Mouse (Mus musculus) urinary bladder, postnatal 25 days (tissue): ENCODE measurements around the gene Ntmt1.

Experiments
- DNase-seq: peaks from one replicate; pipeline ENCODE4 v3.0.0; 2022; ENCODE audit warnings: low spot score

Gene Ntmt1

DNA sequence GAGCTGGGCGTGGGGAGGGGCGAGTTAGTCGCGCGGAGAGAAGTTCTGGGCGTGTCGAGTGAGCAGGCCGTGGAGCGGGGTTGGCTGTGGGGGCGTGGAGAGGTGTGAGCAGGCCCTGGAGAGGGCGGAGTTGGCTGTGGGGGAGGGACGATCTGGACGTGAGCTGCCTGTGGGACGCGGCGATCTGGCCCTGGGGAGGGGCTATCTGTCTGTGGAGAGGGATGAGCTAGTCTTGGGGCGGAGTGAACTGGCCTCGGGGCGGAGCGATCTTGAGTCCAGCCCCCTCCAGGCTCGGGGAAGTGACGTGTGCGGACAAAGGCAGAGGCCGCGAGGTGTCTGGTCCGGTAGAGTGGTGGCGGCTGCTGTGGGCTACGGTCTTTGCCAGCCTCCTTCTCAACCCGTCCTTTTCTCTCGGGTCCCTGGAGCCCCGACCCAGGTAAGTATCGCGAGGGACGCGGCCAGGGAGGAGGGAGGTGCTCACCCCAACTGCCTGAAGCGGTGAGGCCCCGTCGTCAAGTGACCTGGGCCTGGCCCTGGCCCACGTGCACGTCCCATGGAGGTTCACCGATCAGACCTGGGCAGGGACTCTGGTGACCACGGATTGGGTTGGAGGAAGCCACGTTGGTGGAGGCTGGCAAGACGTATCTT, at the start of gene Ntmt1:
Gene Ntmt1, plus strand, starts transcription at position 179 of the 648 bp plus-strand sequence.
- DNase-seq = peak; percentile 98

DNA sequence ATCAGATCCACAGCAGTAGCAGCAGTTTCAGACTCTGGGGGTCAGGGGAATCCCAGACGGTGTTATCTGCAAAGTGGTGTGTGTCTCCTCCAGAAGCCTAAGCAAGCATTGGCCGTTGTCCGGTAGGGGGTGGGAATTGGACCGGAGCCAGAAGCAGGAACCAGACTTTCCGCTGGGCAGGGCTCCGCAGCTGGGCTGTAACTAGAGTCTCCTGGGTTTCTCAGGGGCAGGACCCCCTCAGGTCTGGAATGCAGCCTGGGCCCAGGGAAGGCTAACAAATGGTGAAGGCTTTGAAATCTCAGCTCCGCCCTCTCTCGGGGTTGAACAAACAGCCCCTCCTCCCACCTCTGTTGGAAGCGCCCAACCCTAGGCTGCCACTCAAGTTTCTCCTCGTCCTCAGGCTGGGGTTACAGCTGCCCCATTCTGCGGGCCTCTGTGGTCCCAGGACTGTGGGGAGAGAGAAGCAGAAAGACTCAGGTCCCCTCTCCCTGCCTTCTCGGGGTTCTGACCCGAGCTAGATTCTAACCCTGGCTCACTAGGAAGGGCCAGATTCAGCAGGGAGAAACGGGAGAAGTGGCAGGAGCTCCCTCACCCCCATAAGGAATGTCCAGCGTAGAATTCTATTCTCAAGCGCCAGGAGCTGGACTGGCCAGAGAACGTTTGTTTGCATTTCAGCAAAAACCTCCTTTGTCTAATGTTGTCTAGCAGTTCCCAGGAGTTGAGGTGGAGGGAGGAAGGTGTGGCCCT, 49.1 kb upstream of the Ntmt1 start:
- peak; percentile 81 for DNase-seq

DNA sequence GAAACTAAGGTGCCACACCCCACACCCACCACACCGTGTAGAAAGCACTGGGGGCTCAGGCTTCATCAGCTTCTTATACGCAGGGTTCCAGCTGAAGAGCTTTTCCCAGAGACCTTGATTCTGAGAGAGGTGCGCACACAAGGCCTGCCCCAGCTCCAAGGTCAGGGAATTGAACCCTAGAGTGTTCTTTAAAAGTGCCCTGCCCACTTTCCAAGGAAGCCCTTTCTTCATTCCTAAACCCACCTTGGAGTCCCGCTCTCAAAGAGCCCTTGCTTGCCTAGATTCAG, 48.6 kb upstream of the Ntmt1 start:
- no peak for DNase-seq

DNA sequence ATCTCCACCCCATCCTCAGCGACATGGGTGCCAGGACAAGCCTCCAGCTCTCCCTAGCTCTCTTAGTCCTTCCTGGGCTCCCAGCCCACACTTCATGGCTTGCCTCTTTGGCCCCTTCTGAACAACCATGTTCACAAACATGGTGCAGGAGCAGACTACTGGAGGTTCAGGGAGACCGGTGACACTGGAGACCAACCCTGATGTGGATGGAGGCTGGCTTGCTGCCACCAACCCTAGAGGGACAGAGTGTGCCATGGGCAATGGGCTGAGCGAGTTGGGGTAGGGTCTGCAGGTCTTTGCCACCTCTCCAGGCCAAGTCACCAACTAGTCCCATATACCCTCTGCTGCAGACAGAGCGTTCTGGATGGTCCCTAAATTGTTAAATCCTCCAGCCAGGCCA, 48.2 kb upstream of the Ntmt1 start:
- no peak for DNase-seq

DNA sequence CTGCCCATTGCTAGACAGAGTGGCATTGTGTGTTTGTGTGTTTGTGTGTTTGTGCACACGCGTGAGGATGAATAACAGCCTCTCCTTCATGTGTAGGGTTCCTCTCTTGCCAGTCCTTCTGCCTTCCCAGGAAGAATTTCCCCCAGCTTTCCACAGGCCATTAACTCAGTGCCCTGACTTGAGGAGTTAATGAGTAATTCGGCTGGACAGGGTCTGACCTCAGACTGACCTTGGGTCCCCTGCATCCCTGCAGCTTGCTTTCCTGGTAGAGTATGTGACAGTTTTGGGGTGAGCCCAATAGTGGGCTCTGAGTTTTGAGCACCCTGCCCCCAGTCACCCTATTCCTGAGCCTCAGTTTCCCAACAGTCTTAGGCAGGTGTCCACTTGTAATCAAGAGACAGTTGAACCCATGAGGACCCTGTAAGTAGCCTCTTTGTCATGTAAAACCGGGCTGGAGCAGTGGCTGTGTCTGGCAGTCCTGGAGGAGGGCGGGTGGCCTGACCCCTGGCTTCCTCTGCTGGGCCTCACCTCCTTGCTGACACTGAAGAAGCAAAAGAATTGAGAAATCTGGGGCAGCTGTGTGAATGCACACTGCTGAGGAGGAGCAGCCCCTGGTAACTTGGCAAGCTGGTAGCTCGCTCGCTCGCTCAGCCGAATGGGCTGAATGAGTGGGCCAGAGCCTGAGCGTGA, 47.6 kb upstream of the Ntmt1 start:
- no peak for DNase-seq

DNA sequence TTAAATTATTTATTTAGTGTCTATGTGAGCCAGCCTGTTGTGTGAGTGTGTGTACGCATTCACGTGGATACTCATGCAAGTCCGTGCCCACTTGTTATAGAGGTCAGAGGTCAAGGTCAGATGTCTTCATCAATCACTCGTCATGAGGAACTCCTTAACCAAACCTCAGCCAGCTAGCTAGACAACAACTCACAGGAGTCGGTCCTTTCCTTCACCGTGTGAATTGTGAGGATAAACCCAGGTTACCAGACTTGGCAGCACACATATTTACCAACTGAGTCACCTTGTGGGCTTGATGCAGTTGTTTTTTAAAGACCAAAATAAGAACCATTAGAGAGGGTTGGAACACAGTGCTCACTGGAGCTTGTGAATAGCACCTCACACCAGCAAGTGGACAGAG, 46.9 kb upstream of the Ntmt1 start:
- no peak for DNase-seq

DNA sequence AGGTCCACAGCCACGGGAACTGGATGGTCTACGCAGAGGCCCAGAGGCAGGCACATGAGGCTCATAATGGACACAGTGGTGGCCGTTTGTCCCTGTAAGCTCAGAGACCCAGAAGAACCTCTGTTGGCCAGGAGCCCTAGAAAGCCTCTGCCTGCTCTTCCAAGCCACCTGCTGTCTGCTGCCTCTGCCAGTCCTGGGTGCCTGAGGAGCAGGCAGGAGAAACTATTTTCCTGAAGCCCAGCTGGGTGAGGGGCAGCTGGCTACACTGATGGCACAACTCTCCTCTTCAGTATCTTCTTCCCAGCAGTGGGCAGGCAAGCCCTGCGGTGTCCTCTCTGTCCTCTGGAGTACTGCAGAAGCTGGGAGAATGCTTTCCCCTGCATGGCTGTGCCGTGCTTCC, 41.2 kb upstream of the Ntmt1 start:
- no peak for DNase-seq

DNA sequence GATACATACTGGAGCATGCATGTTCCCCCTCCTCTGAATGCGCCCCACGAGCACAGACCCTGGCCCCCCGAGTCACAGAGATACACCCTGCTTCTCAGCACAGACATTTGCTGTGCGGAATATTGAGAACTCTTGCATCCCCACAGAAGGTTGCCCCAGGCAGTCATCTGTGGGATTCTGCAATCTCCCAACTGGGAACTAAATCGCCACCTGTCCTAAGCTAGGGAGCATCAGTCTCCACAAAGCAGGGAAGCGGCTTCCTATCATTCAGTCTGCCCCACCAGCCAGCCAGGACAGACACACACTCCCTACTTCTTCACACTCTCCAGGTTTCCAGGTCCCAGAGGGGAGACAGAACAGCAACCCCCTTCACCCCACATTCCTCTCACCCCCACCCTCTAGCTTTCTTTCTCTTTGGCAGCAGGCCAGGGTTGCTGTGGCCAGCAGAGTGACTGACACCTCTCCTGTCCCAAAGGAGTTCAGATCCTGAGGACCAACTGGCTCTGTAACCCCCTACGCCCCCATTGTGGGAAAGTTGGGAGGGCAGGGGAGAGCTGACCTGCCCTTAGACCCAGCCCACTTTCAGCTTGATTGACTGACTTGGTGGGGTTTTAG, 39.9 kb upstream of the Ntmt1 start:
- DNase-seq = no peak

DNA sequence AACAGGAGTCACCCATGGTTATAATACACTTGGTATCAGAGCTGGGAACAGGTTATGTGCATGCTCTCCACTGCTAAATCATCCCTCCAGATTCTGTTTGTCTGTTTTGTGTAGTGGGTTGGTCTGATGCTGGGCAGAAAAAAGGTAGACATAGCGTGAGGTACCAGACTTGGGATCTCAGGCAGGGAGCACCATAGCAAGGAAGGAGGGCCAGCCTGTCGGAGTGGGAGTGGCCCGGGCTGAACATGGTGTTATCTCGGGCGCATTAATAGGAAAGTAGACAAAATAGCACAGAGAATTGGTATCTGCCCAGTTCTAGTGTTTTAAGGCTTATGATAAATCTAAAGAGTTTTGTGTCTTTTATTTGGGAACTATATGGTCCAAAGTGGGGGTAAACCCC, 39.1 kb upstream of the Ntmt1 start:
- DNase-seq = no peak

DNA sequence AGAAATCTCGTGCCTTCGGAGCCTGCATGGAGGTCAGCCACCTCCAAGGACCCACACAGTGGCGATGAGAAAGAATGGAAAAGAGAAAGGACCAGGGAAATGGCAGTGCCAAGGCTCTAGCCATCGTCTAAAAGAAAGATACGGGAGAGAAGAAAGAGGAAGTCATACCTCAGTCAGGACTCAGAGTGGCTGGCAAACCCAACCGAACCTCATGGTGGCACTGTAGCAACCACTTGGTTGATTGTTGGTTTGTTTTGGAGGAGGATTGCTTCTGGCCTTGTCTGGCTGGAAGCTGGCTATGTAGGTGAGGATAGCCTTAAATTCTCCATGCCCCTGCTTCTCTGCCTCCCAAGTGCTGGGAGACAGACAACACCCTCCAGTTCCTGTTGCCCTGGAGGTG, 38.4 kb upstream of the Ntmt1 start:
- no peak for DNase-seq

DNA sequence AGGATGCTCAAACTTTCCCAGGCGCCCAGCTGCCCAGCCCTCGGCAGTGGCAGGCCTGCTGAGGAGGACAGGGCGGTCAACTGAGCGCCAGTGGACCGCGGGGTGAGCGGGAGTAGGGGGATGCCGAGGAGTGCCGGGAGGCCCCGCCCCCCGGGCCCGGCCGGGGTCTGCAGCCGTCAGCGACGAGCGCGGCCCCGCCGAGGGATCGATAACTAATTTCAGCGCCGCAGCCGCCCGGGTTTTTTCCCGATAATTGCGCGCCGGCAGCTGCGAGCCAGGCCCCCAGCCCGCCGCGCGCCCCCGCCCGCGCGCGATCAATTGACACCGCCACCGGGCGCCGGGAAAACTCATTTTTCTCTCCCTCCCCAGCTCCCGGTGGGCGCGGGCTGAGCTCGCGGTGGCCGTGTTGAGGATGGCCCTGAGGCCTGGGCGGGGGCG, 36.2 kb upstream of the Ntmt1 start:
- DNase-seq = no peak

DNA sequence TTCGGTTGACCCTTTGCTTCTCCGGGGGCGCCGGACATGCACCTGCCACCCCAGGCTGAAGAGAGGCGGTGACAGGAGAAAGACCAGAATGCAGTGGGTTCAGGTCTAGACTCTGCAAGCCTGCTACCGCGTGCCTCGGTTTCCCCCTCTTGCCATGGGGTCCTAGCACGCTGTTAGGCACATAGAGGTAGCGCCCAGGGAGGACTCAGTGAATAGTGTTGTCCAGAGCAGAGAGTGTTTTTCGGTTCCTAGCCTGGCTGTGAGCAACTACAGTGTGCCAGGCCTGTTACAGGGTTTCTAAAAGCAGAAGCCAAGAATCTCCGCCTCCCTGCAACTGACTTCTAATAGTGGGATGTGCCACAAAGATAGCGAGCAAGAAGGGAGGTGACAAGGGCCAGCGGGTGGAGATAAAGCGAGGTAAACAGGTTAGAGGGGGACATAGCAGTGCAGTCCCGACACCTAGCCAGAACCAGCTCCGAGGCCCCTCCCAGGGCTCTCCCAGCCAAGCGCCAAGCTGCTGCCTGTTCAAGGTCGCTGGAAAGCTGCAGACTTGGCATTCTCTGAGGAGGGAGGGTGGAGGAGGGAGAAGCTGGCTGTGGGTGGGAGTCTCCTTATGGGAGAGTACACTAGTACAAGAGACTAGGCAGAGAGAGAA, 35.7 kb upstream of the Ntmt1 start:
- DNase-seq = no peak

DNA sequence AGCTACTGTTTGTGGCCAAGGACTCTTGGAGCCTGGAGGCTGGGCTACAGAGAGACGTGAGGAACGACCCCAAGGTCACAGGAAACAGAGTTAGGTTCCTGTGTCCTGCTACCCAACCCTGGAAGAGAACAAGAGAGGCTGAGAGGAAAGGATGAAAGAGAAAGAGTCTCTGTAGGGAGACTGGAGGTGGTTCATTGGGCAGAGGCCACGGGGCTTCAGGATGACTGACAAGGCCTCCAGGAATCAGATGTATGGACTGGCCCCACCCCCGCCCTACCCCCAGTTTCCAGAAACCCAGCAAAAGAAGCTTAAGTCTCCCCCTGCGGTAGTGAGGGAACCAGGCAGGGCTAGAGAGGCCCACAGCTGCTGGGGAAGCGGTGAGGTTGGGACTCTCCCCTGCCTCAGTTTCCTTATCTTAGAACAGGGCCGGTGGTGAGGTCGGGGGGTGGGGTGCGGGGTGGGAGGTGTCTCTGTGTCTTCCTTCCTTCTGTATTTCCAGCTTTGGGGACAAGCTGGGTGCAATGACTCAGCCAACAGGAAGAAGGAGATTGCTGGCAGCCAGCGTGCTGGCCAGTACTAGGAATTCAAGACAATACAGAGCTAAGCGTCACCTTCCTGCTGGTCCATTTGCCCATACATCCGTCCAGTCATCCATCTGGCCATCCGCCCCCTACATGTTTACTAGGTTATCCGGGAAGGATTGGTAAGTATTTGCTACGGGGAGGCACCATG, 34.9 kb upstream of the Ntmt1 start:
- no peak for DNase-seq

DNA sequence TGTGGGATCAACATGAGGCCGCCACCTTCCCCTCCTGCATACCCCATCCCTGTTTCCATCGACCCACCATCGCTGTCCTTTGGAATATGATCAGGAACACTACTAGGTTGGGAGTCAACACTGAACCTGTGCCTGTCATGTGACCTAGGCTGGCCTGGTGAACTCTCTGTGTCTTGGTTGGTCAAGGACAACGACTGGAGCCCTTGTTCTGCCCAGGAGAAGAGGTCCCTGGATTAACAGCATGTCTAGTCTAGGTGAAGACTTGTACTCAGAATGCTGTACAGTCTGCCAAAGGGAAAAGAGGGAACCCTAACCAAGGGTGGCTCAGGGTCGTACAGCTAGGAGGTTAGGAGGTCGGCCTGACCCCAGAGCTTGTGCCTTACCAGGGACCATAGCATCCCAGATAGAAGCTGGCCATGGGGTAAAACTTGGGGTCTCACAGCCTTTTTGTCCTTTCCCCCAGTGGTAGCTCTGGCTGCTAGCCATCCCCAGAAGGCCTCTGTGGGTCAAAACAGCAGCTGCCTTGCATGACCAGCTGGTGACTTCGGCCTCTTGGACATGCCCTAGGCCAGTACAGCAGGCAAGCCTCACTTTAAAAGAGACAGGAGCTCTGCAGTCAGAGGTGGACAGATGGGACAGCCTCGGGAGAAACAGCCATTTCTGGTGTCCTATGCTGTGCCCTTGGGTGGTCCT, 34.2 kb upstream of the Ntmt1 start:
- DNase-seq = no peak

DNA sequence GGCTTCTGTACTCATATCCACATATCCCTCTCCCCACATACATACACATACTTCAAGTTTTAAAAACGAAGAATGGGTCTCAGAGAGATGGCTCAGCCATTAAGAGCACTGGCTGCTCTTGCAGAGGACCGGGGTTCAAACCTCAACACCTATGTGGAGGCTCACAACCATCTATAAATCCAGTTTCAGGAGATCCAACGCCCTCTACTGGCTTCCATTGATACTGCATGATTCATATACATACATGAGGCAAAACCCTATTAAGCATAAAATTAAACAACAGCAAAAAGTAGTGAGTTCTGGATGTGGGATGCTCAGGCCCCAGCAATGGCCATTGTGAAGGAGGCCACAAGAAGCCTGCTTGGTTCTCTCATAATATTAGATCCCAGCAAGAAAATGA, 31.7 kb upstream of the Ntmt1 start:
- no peak for DNase-seq

DNA sequence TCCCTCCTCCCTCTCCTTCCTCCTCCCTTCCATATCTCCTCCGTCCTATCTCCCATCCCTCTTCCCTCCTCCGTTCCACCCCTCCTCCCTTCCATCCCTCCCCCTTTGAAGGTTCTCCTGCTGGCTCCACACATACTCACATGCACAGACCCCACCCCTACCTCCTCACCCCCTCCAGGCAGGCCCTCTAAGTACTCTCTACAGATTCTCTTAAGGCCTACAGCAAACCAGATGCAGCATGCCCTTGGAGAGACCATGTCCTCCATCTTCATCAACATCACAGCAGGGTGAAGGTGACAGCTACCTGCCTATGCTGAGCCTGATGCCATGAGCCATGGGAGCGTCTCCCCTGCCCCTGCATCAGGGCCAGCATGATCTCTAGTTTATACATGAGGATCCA, 30.4 kb upstream of the Ntmt1 start:
- DNase-seq = no peak

DNA sequence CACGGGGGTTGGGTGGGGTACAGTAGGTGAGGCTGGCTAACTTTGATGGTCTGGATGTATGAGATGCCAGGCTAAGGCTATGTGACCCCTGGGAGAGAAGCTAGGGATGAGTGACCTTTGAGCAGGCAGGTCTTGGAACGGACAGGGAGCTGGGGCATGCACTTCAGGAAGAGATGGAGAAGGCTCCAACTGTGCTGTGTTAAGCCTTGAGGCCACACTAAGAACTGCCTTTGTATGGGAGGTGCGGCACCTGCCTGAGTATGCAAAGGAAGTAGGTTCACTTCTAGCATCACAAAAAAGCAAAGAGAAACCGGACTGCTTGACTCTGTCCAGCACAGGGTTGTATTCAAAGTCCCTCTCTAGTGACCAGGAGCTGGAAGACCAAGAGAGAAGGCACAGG, 29.4 kb upstream of the Ntmt1 start:
- DNase-seq = no peak

DNA sequence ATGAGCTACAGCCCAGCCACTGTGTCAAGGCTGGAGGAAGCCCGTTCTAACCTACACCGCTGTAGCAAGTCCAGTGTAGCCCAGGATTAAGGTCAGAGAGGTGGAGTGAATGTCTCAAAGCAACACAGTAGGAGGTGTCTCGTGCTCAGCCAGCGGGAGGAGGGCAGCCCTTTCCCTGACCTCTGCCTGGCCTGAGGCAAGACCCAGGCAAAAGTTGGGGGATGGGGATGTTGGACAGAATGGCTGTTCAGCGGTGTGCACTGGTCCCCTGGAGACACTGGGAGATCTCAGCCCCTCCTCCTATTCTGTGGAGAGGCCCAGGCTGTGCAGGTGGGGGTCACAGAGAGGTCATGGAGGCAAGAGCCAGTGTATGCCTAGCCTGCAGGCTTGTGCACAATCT, 28.4 kb upstream of the Ntmt1 start:
- no peak for DNase-seq

DNA sequence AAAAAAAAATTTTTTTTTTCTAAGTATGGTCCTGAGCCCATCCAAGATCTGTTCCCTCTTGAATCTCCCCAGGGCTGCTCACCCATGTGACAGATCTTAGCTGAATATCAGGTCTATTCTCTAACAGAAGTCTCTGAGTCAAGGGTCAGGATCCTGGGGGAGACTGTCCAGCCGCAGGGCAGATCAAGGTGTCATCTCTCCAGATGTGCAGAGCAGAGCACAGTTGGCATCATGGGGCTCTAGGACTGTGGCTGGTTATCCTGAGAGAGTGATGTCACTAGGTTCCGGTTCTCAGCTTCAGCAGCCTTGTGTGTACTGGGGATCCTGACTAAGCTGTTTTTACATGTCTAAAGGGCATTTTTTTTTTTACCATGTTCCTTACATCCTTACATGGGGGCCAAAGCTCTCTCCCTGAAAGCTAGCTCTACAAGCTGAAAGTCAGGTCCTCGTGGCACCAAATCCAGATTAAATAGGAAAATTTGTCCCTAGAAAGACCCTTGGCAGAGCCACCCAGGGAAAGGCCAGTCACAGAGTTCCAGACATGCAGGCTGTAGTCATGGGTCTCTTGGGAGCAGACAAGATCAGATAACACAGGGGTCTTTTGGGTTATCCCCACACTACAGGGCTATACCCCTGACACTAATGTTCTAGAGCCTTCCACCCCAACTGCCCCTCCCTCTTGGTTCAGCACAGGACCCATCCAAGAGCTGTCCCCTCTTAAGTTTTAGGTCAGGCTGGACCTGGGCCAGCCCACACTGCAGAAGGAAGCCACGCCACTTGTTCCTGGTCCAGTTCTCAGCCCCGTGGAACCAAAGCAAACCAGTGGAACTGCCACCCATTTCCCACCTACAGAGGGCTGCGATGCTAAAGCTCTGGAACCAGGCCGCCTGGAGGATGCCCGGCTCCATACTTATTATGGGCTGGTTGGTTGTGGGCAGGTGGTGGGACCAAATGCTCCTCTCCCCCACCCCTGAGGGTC, 25.0 kb upstream of the Ntmt1 start:
- no peak for DNase-seq

DNA sequence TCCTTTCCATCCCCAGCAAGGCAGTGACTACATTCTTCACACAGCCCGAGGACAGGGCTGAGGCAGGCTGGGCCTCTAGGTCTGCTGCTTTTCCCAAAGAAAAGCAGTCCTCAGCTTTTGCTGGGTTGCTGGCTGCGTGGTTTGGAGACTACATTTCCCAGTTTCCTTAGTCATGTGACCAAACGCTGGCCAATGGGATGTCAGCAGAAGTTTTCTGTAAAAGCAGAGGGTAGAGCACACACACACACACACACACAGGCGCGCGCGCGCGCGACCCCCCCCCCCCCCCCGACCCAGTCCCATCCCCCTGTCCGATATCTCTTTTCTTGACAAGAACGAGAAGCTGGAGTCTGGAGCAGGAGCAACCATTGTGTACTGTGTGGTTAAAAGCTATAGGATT, 24.3 kb upstream of the Ntmt1 start:
- DNase-seq = peak; percentile 59
